Mouse (Mus musculus): Measurements from ENCODE around the gene Cd302.

The Cd302 gene

DNA sequence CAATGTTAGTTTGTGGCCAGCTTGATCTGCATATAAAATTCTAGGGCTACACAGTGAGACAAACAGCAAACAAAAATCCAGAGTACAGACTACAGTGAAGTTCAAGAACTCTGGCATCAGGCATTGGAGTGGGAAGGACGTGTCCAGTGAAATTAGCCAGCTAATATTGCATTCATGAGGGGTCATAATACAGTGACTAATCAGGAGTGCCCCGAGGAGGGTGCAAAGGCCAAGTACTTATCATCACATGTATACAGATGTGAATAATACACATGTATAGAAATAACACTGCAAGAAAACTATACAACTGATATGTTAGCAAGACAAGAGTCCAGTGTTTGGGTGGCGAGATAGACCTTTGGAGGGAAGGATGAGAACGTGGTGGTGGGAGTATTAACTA lies 31.5 kb downstream of the Cd302 start:
- DNase-seq: no peak

DNA sequence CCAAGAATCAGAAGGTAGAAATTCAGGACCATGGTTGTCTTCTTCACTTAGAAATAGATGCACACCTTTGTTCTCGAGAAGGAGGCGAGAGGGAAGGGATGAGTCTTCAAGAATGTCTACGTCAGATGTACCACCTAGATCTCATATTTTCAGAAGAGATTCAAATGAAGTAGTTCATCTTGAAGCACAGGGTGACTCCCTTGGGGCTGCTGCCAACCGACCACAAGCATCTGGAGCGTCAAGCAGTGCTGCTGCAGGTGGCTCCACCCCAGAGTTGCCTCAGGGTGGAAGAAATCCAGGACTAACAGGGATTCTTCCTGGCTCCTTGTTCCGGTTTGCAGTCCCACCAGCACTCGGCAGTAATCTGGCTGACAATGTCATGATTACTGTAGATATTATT lies 49.8 kb downstream of the Cd302 start:
- no peak for DNase-seq

DNA sequence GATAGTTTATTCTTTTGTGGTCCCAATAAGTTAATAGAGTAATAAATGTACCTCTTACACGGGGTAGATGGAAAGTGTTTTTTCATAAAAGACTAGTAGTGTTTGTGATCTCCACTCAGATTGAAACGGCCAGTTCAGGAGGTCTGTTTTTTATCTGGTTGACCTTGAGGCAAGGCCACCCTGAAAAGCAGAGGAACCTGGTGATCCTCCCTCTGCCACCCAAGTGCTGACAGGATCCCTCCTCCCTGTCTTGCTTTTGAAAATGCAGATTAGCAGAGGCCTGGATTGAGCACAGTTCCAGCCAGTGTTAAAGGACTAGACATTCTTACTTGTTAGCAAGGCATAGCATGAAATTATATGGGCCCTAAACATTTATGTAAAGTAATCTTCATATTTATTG lies 51.1 kb downstream of the Cd302 start:
- no peak for DNase-seq

DNA sequence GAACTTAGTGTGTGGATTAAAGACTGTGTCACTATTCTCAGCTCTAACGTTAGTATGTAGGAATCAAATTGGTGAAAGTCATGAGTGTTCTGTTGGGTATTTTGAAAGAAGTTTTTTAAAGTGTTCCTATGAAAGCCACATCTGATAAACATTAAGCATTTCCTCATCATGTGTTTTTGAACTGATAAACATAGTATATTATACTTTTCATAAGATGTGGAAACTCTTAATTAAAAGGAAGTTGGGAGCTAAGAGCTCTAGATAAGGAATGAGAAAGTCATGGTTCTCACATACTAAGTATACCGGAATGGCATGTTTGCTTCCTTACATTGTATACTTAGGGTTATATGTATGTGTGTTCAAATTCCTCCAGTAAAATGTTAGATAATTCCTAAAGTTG lies 53.9 kb downstream of the Cd302 start:
- DNase-seq: no peak

DNA sequence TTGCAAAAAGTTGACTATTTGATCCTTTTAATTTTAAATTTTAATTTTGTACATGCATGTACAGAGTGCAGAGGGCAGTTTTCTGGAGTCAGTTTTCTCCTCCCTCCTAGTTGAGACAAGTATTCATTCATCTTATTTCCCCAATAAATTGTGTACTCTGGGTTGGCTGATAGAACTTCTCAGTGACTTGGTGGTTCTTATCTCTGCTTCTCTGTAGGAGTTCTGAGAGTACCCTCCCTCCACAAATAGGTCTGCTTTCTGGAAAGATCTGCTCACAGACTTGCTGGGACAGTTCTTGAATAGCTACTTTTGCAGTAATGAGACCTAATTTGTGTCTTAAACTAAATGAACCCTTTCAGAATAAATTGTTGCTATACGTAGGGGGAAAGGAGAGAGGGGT lies 55.8 kb downstream of the Cd302 start:
- DNase-seq: no peak

DNA sequence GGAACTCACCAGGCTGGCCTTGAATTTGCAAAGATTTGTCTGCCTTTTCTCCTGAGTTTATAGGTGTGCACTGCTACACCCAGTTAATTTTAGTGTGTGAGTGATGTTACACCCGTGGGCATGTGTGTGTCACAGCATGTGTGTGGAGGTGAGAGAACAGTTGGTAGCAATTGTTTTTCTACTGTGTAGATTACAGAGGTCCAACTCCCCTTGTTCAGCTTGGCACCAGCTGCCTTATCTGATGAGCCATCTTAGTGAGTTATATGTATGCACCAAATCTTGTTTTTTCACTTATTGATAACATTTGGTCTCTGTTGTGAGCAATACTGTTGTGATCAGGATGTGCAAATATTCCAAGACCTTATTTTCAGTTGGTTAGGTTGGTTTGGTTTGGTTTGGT lies 60.8 kb downstream of the Cd302 start:
- no peak for DNase-seq

DNA sequence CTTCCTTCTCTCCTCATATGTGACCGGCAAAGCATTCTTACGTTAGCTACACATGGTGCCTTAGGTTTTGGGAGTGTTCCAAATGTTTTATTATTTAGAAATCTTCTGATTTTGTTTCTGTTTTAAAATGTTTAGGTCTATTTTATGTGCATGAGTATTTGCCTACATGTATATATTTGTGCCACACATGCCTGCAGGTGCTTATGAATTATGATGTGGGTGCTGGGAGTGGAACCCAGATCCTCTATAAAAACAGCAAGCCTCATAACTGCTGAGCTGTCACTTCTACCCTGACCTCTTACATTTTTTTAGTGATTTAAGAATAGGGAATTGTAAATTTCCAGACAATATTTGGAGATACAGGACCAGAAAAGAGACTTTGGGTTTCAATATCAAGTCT lies 62.3 kb downstream of the Cd302 start:
- DNase-seq: no peak

DNA sequence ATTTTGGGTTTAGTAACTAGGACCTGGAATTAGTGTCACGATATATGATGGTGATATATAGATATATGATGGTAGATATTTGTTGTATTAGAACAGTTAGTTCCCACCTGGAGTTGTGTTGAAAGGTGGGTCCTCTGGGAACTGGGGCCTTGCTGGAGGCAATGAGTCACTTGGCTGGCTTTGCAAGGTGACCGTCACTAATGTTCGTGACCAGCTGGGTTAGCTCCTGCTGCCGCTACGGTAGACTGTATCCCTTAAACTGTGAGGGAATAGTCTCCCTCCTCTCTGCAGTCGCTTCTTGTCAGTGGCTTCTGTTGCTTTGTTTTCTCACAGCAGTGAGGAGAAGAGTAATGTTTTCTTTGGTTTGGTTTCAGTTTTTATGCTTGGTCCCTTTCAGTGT lies 63.1 kb downstream of the Cd302 start:
- DNase-seq: no peak

DNA sequence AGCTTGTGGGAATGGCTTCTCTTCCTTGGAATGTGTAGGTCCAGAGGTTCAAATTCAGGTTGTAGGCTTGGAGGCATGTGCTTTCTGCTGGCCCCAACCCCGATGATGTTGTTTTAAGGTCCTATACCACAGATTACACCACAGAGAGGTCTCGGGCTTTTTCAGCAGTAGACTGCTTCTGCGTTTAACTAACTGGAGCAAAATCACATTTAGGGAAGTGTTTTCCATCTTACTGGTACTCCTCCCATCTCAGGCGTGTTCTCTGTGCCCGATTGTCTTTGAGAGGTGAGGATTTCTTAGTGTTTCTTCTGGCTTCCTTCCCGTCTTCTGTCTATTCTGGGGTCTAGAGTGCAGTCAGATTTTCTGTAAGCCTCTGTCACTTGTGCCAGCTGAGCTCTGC lies 66.7 kb downstream of the Cd302 start:
- no peak for DNase-seq

DNA sequence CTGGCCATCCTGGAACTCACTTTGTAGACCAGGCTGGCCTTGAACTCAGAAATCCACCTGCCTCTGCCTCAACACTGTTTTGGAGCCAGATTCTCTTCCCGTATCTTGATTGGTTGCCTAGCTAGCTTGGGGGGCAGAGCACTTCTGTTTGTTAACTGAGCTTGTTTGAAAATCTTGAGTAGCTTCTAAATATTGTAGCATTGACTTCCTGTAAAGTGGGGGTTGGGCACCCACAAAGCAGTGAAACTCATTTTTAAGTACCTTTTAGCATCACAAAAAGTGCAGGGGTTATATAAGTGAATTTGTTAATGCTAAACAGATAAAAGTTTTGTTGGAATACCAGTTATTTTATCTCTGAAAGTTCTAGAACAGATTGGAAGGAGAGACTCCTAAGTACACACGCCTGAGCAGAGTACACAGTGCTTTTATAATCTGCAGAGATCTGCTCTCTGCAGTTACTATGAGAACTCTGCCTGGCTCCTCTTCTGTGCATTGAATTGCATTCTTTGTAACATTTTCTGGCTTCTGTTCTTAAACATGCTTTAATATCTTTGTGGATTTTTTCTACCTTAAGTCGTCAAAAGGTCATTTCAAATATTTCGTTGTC lies 67.6 kb downstream of the Cd302 start:
- DNase-seq: no peak

DNA sequence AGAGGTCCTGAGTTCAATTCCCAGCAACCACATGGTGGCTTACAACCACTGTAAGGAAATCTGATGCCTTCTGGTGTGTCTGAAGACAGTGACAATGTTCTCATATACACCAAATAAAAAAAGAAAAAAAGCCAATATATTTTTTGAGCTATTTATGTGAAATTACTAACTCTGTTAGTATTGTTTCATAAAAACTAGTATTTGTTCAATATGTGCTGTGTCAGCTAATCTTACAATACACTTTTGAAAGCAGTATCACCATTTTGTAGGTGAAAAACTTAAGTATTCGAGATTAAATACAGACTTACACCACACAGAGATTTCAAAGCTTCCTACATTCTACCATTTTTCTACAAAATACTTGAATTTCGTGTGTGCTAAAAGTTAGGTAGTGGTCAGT lies 69.6 kb downstream of the Cd302 start:
- no peak for DNase-seq

DNA sequence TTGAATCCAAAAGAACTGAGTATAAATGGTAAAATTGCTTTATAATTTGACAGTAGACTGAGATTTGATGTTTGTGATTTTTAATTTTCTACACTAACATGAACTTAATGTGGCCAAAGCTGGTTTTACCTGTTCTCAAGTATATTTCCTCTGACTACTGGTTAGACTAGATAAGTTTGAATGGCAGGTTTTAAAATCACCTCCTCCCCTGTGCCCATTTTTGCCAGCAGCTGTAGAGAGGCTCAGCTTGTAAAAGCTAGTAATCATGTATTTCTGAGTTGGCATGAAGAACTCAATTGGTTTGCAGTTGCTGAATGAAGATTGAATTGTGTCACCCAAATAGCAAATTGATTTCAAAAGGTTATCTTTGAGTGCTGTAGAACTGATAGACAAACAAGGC lies 71.8 kb downstream of the Cd302 start:
- no peak for DNase-seq

DNA sequence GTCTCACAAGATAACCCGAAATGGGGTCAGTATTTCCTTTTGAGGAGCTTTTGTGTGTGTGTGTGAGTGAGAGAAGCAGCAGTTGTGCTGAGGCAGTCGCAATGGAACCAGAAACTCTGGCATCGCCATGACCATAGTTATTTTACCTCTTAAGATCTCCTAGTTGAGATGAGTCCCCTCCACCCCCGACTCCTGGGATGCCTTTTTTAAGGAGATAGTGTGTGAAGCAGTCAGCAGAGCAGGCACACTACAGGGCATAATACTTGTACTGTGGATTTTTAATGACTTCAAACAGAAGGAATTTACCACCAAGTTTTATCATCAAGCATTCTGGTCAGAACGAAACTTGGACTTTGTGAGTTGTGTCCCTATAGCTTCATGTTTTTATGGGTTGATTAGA lies 73.5 kb downstream of the Cd302 start:
- no peak for DNase-seq

DNA sequence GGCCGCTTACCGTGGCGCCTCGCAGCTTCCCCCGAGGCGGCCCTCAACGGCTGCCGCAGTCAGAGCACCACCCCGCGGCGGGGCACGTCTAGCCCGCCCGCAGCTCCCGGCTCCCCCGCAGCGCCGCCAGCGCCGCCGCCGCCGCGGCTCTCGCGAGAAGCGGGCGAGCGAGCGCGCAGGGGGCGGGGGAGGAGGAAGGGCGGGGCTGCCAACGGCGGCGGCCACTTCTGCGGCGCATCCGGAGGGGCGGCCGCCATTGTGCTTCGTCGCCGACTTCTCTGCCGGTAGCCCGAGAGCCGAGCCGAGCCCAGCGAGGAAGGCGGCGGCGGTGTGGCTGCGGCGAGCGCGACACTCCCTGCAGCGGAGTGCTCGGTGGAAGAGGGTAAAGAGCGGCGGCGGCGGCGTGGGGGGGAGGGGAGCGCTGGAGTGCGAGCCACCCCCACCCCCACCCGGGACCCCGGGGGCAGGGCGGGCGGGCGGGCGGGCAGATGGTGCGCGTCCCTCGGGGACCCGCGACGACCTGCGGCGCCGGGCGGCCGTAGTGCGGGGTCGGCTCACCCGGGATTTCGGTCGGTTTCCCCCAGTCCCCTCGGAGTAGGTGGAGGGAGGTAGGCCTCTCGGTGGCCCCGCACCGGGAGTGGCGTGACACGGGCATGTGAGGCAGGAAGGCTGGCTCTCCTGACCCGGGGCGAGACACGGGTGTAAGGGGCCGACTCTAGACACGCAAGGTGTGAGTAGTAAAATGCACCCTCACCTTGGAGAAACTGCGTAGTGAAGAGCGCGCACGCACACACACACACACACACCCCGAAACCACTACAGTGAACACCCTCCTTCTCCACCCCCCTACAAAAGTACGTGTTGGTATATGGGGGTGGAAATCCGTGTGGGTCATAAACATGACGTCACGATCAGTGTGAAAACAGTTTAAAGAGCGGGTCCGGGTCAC lies 74.3 kb downstream of the Cd302 start, which contains the start of the genes Baz2b and March7:
Baz2b (minus strand) TSS at position 137 of the 949 bp plus-strand sequence.
March7 (plus strand) TSS at position 185 of the 949 bp plus-strand sequence.
- DNase-seq: peak; percentile 94

DNA sequence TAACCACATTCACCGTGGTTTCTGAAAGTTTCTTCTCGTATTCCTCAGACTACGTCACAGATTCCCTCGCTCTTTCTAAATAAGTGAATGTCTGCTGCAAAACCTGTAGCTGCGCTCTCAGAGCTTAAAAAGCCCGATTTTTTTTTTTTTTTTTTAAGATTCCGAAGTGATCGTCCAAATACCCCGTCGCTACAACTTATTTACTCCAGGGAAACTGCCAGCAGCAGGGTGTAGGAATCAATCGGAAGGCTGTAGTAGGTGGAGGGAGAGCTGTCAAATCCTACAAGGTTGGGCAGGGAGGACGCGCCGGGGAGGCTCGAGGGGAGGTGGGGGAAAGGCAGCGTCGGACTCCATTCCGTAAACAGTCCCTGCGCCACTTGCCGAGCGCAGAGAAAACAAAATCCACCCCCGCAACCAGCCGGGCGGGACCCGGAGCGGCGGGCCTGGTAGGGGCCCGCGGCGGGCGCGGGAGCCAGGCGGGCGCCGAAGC lies 75.1 kb downstream of the Cd302 start:
- peak; percentile 62 for DNase-seq

DNA sequence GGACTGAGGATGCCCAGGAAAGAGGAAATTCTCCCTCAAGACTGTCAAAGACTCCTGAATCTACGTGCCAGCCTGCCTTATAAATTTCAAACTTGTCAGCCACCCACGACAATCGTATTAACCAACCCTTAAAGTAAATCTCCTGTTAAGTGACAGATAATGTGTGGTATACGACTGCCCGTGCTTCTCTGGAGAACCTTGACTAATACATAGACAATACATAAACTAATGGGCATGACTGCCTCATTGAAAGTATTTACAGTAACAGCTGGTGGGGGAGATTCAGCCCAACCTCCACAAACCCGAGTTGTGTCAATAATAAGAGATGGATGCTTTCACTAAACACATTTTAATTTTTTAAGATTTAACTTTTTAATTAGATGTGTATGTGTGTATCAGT lies 78.5 kb downstream of the Cd302 start:
- no peak for DNase-seq

DNA sequence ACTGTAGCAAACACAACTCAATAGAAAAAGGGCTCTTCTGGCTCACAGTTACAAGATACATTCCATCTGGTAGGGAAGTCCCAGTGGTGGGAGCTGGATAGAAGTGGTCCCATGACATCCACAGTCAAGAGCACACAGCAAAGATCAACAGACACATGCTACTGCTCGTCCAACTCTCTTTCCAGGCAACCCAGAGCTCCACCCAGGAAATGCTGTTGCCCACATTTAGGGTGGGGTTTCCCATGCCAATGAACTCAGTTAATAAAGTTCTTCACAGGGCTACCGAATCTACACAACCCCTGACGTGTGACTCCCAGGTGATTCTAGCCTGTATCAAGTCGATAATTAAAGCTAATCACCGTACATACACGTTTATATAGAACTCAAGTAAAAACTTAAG lies 80.1 kb downstream of the Cd302 start:
- no peak for DNase-seq

DNA sequence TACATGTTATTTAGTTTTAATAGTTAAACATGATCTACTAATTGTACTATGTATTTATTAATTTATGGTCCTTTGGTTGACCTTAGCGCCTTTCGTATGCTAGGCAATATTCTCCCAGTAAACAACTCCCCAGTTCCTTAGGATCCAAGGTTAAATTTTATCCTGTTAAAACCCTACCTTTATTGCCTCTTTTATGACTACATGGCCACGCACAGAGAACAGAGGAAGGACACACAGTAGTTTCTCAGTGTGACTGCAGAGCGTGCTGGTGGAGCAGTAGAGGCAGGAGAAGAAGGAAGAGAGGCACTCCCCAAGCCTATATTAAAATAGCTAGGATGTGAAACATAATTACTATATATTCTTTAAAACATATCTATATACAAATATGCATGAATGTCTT lies 80.6 kb downstream of the Cd302 start:
- DNase-seq: no peak

DNA sequence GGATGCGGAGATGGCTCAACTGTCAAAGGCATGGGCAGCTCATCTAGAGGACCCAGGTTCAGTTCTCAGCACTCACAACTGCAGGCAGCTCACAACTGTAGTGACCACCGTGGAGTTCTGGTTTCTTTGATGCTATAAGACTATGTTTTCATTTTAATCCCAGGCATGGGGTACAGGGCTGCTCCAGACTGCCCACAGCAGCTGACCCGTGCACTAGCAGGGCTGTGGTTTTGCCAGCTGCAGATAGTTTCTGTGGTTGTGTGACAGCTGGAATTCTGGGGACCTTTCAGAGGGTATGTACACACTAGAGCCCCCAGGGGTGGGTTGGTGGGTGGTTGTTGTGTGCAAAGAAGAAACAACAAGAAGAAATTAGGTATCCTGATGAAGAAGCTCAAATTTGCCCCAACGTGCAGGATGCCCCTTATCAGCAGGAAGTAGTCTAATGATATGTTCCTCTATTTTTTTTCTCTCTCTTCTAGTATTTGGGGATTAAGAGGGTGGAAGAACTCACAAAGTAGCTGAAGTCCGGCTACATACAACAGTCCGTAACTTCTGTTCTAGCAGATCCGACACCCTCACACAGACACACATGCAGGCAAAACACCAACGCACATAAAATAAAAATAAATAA lies 81.3 kb downstream of the Cd302 start:
- DNase-seq: no peak
